Mouse (Mus musculus) limb, embryonic 13.5 days (tissue): ENCODE results near the gene Dcxr. TPM values are rescaled to one million over a fixed set of nuclear protein-coding genes. Genes with fewer than 3 reads are reported as not detected.
"Not testable (repeated sequence)": the region's sequence is repeated elsewhere in the genome, so short reads cannot be mapped to it uniquely, and the experiment has no call there.

Experiments used
- ATAC-seq: fragments of 200-750 bp; cut with Nextera tagmentation; 2 replicates; pipeline ENCODE4 v1.8.0; 2017; ENCODE audit warnings: low read depth, moderate number of reproducible peaks, moderate TSS enrichment; ENCODE audit not compliant: low FRiP score
- H3K27ac ChIP-seq: fragments of 300-500 bp; sonication (generic); 2 replicates; pipeline ENCODE4 v1.5.1; 2015; ENCODE audit warnings: inconsistent platforms, mild to moderate bottlenecking, moderate library complexity
- H3K27me3 ChIP-seq: fragments of 300-500 bp; sonication (generic); 2 replicates; pipeline ENCODE4 v1.6.1; 2015; ENCODE audit warnings: mild to moderate bottlenecking, inconsistent platforms
- H3K36me3 ChIP-seq: fragments of 300-500 bp; sonication (generic); 2 replicates; pipeline ENCODE4 v1.6.1; 2015; ENCODE audit warnings: inconsistent platforms, mild to moderate bottlenecking, moderate library complexity
- H3K4me1 ChIP-seq: fragments of 300-500 bp; sonication (generic); 2 replicates; pipeline ENCODE4 v1.6.1; 2015; ENCODE audit warnings: inconsistent platforms
- H3K4me2 ChIP-seq: fragments of 300-500 bp; sonication (generic); replicated peaks from 2 replicates; pipeline ENCODE4 v1.6.1; 2015; ENCODE audit warnings: inconsistent platforms, mild to moderate bottlenecking, moderate library complexity
- H3K4me3 ChIP-seq: fragments of 300-500 bp; sonication (generic); 2 replicates; pipeline ENCODE4 v1.5.1; 2015; ENCODE audit warnings: moderate library complexity, mild to moderate bottlenecking, inconsistent platforms
- H3K9ac ChIP-seq: fragments of 300-500 bp; sonication (generic); 2 replicates; pipeline ENCODE4 v1.6.1; 2015; ENCODE audit warnings: mild to moderate bottlenecking, inconsistent platforms
- H3K9me3 ChIP-seq: fragments of 300-500 bp; sonication (generic); 2 replicates; pipeline ENCODE4 v1.6.1; 2016; ENCODE audit warnings: inconsistent platforms
- WGBS: fragments of 180-500 bp; shearing (Covaris S2); methylation state at CpG from one replicate; pipeline ENCODE4 v1.1.7; 2015; 5-methylcytosine and 5-hydroxymethylcytosine counted together
- polyA plus RNA-seq: library from polyadenylated mRNA; unstranded; fragments of >200 nt; fragmentation: Nextera tagmentation; extraction: Ambion mirVana; gene quantifications from 2 replicates; pipeline ENCODE4 v1.2.1, GENCODE M21; 2015

The Dcxr gene
- polyA plus RNA-seq, 1 experiment from 2014 or later = 15.6 TPM

DNA sequence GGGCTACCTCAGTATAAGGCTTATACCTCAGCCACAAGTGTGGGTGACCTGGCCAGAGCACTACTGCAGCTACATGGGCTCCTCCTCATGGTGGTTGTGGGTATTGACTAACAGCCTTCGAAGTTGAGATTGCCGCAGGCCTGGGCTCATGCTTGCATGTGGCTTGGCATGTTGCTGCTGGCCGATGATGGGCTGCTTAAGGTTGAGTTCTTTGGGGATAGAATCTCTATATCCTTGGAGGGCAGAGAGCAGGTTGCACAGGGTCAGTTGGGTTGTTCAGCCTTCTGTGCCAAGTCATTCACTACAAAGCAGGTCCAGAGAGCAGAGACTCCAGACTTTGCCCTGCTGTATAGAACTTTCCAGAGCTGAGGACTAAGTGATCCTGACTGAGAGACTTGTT, 47.2 kb downstream of the Dcxr start:
- Histone ChIP-seq H3K27ac (no peak overlapping the region), H3K9ac (no peak overlapping the region), H3K27me3 (no peaks in the 10 kb centered on the region), H3K9me3 (no peaks in the 10 kb centered on the region), H3K36me3 (peaks cover 86% of the 10 kb centered on the region), H3K4me3 (no peak overlapping the region), H3K4me1 (0 out of 2 replicates have a peak, but pooled peaks cover 6% of the 10 kb centered on the region), H3K4me2 (no peak overlapping the region)
- ATAC-seq = no peak
- 71% methylated on average over 3 of the region's 3 CpGs for WGBS

DNA sequence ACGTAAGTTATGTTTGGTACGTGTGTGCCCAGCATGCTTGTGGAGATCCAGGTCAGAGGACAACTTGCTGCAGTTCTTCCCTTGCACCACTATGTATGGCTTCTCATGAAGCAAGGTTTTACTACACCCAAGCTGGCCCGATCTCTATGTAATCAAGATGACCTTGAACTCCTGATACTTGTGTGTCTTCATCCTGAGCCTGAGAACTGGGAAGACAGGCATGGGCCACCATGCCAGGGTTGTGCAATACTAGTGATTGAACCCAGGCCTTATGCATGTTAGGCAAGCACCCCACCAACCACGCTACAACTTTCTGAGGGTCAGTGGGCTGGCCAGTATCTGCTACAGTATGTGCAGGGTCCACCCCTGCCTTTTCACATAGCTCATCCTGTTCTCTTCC, 50.1 kb downstream of the Dcxr start:
- ATAC-seq = no peak
- peaks cover 61% of the 10 kb centered on the region for H3K36me3 ChIP-seq
- peaks cover 16% of the 10 kb centered on the region for H3K4me1 ChIP-seq
- no peaks in the 10 kb centered on the region for H3K27me3 ChIP-seq
- no peaks in the 10 kb centered on the region for H3K9me3 ChIP-seq
- 91% methylated on average over 4 of the region's 4 CpGs for WGBS
- no peak overlapping the region for H3K27ac ChIP-seq
- no peak overlapping the region for H3K4me3 ChIP-seq
- no peak overlapping the region for H3K4me2 ChIP-seq
- H3K9ac ChIP-seq = no peak overlapping the region

DNA sequence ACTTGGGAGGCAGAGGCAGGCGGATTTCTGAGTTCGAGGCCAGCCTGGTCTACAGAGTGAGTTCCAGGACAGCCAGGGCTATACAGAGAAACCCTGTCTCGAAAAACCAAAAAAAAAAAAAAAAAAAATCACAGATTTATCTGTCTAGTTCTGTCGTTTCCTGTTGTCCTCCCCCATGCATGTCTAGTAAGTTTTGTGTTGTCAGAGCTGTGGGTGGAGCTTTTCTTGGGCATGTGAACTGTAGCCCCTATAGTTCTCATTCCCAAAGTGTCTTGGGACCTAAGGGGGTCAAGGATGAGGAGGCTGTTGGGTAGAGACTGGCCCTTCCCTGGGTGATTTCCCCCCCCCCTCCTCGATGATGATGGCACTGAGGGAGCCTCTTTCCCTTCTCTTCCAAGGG, 51.2 kb downstream of the Dcxr start:
- ATAC-seq, H3K9ac ChIP-seq, H3K4me2 ChIP-seq, H3K9me3 ChIP-seq, H3K27ac ChIP-seq, H3K27me3 ChIP-seq, H3K4me3 ChIP-seq: not testable (repeated sequence)
- peaks cover 52% of the 10 kb centered on the region for H3K36me3 ChIP-seq
- peaks cover 16% of the 10 kb centered on the region for H3K4me1 ChIP-seq
- WGBS = 90% methylated on average over 4 of the region's 5 CpGs

Other genes starting within 250 kb of the Dcxr start
- 120 and 124 TPM in 2 replicates for gene Mrpl12, start 242.7 kb downstream of the Dcxr start, polyA plus RNA-seq
- gene Slc25a10, start 235.4 kb downstream of the Dcxr start, polyA plus RNA-seq = 46.8 and 49.0 TPM in 2 replicates
- gene Gcgr, start 196.6 kb downstream of the Dcxr start, polyA plus RNA-seq = 6.3 and 7.3 TPM in 2 replicates
- gene Mcrip1, start 177.6 kb downstream of the Dcxr start, polyA plus RNA-seq = 245 TPM in 2 replicates
- gene Ppp1r27, start 176.1 kb downstream of the Dcxr start, polyA plus RNA-seq = 0.59 and 0.94 TPM in 2 replicates
- gene P4hb, start 154.0 kb downstream of the Dcxr start, polyA plus RNA-seq = 775 and 791 TPM in 2 replicates
- gene Arhgdia, start 145.7 kb downstream of the Dcxr start, polyA plus RNA-seq = 530 and 555 TPM in 2 replicates
- 480 and 508 TPM in 2 replicates for gene Alyref, start 128.9 kb downstream of the Dcxr start, polyA plus RNA-seq
- gene Anapc11, start 128.9 kb downstream of the Dcxr start, polyA plus RNA-seq = 217 and 222 TPM in 2 replicates
- gene Npb, start 118.8 kb downstream of the Dcxr start, polyA plus RNA-seq = 2.3 and 2.8 TPM in 2 replicates
- 150 and 153 TPM in 2 replicates for gene Pcyt2, start 109.3 kb downstream of the Dcxr start, polyA plus RNA-seq
- 25.6 and 28.8 TPM in 2 replicates for gene Sirt7, start 102.0 kb downstream of the Dcxr start, polyA plus RNA-seq
- 27.0 and 28.9 TPM in 2 replicates for gene Mafg, start 93.7 kb downstream of the Dcxr start, polyA plus RNA-seq
- gene Pycr1, start 83.5 kb downstream of the Dcxr start, polyA plus RNA-seq = 43.7 and 45.6 TPM in 2 replicates
- 0.36 and 1.3 TPM in 2 replicates for gene Myadml2, start 79.1 kb downstream of the Dcxr start, polyA plus RNA-seq
- 4.3 and 6.5 TPM in 2 replicates for gene Notum, start 66.1 kb downstream of the Dcxr start, polyA plus RNA-seq
- 128 and 129 TPM in 2 replicates for gene Aspscr1, start 54.3 kb downstream of the Dcxr start, polyA plus RNA-seq
- 139 and 145 TPM in 2 replicates for gene Cenpx, start 13.5 kb downstream of the Dcxr start, polyA plus RNA-seq
- 66.2 and 75.4 TPM in 2 replicates for gene Lrrc45, start 13.4 kb downstream of the Dcxr start, polyA plus RNA-seq
- 66.2 and 70.5 TPM in 2 replicates for gene Rac3, start 5.8 kb downstream of the Dcxr start, polyA plus RNA-seq
- gene Cbr2, start 4.8 kb upstream of the Dcxr start, polyA plus RNA-seq = 7.7 and 10.1 TPM in 2 replicates
- 4.5 and 4.9 TPM in 2 replicates for gene Hmga1b, start 35.5 kb upstream of the Dcxr start, polyA plus RNA-seq
- 43.8 and 48.4 TPM in 2 replicates for gene Rfng, start 56.9 kb upstream of the Dcxr start, polyA plus RNA-seq
- gene Gps1, start 57.0 kb upstream of the Dcxr start, polyA plus RNA-seq = 240 and 241 TPM in 2 replicates
- gene Dus1l, start 69.1 kb upstream of the Dcxr start, polyA plus RNA-seq = 66.6 TPM in 2 replicates
- 49.8 and 53.9 TPM in 2 replicates for gene Fasn, start 97.3 kb upstream of the Dcxr start, polyA plus RNA-seq
- 6.4 TPM in 2 replicates for gene Ccdc57, start 205.6 kb upstream of the Dcxr start, polyA plus RNA-seq
- 84.1 and 94.1 TPM in 2 replicates for gene Slc16a3, start 221.2 kb upstream of the Dcxr start, polyA plus RNA-seq